Comparison of ENCODE assay signal across 10 mouse cellular contexts in the genomic region with DNA sequence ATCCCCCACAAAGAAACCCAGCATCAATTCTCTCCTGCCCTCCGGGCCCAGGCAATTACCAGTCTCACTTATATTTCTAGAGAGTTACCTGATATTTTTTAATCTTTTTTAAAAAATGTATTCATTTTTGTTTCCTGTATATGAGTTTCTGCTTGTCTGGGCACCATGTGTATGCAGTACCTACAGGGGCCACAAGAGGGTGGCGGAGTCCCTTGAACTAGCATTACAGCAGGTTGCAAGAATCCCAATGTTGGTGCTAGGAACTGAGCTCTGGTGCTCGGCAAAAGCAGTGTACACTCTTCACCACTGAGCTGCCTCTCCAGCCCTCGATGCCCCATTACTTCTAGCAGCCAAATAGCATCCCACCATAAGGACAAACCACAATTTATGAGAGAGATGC. TPM values are rescaled to one million over a fixed set of nuclear protein-coding genes. Genes with fewer than 3 reads are reported as not detected.
A peak's percentile ranks its signal among the peaks of the same experiment; 100 is the strongest.
DNase-seq lines count a peak whose midpoint lies in the region; ATAC-seq and TF ChIP-seq lines count a peak whose summit lies in the region.
"Had no signal": no experiment of that assay in that cellular context is flagged by ENCODE, and none has a peak within 500 bp of the region (broad histone marks: within the 10 kb centered on the region; RNA-seq: fewer than 3 reads in every experiment).

No protein-coding gene starts in this region.

- H3K36me3 ChIP-seq in heart, postnatal 0 days (replicated peaks; ENCODE audit: control insufficient read depth, insufficient read depth, low read length) = no peaks in the 10 kb centered on the region
- H3K36me3 ChIP-seq in lung, postnatal 0 days (ENCODE audit: insufficient read depth, low read length) = no peaks in the 10 kb centered on the region
- no peaks in the 10 kb centered on the region for H3K36me3 ChIP-seq in forebrain, embryonic 13.5 days (ENCODE audit: poor library complexity, severe bottlenecking)
- H3K36me3 ChIP-seq: heart, embryonic 15.5 days had no signal

- no peak for TF ChIP-seq EP300 in heart, postnatal 0 days (IDR thresholded peaks at IDR 0.05; ENCODE audit: low read depth)
- no peak for TF ChIP-seq EP300 in lung, postnatal 0 days (IDR thresholded peaks at IDR 0.05)

- peak; percentile 42 for TF ChIP-seq CTCF in heart, postnatal 0 days (IDR thresholded peaks at IDR 0.05; ENCODE audit: low read depth)
- TF ChIP-seq CTCF in lung, postnatal 0 days (IDR thresholded peaks at IDR 0.05) = peak; percentile 66

- H3K9ac ChIP-seq in heart, postnatal 0 days (replicated peaks; ENCODE audit: low read depth, low read length) = no peak overlapping the region
- no peak overlapping the region for H3K9ac ChIP-seq in lung, postnatal 0 days (replicated peaks; ENCODE audit: low read depth)
- H3K9ac ChIP-seq in forebrain, embryonic 13.5 days = no peak overlapping the region
- H3K9ac ChIP-seq: heart, embryonic 15.5 days had no signal

- no peak for DNase-seq in heart, postnatal 0 days (ENCODE audit: low spot score)
- DNase-seq in heart, adult 11 months = no peak
- DNase-seq in lung, postnatal 0 days (ENCODE audit: low spot score) = no peak
- no peak for DNase-seq in lung, postnatal 25 days (ENCODE audit: low spot score)
- DNase-seq in c-Kit-positive CD71-positive TER-119-positive erythroid progenitor cells, embryonic 14.5 days (ENCODE audit: low spot score) = peak; percentile 8
- peak; percentile 34 for DNase-seq in thymus, postnatal 25 days
- no peak for DNase-seq in adrenal gland, adult 18-20 months (ENCODE audit: low spot score in 2 of 2)
- DNase-seq: midbrain, embryonic 14.5 days had no signal

- H3K4me2 ChIP-seq in heart, postnatal 0 days (ENCODE audit: low read depth, low read length) = no peak overlapping the region
- no peak overlapping the region for H3K4me2 ChIP-seq in lung, postnatal 0 days (replicated peaks; ENCODE audit: low read depth, low read length)
- no peak overlapping the region for H3K4me2 ChIP-seq in forebrain, embryonic 13.5 days
- H3K4me2 ChIP-seq: heart, embryonic 15.5 days had no signal

- no peaks in the 10 kb centered on the region for H3K27me3 ChIP-seq in heart, postnatal 0 days (ENCODE audit: control insufficient read depth, insufficient read depth, low read length)
- H3K27me3 ChIP-seq in lung, postnatal 0 days (replicated peaks; ENCODE audit: insufficient read depth, low read length) = no peaks in the 10 kb centered on the region
- no peaks in the 10 kb centered on the region for H3K27me3 ChIP-seq in forebrain, embryonic 13.5 days
- H3K27me3 ChIP-seq: heart, embryonic 15.5 days had no signal

- no peak overlapping the region for H3K27ac ChIP-seq in heart, postnatal 0 days (ENCODE audit: low read depth)
- no peak overlapping the region for H3K27ac ChIP-seq in lung, postnatal 0 days (ENCODE audit: low read length)
- H3K27ac ChIP-seq in forebrain, embryonic 13.5 days = no peak overlapping the region
- H3K27ac ChIP-seq: heart, embryonic 15.5 days had no signal

- peaks cover 6% of the 10 kb centered on the region; the same call in 1 of the 2 replicates for H3K4me1 ChIP-seq in heart, postnatal 0 days (ENCODE audit: control insufficient read depth, insufficient read depth)
- no peaks in the 10 kb centered on the region for H3K4me1 ChIP-seq in lung, postnatal 0 days (ENCODE audit: insufficient read depth, low read depth, low read length)
- H3K4me1 ChIP-seq in forebrain, embryonic 13.5 days = no peaks in the 10 kb centered on the region

- 95% methylated on average over 4 of the region's 4 CpGs for WGBS in heart, postnatal 0 days
- 92% methylated on average over 4 of the region's 4 CpGs for WGBS in lung, postnatal 0 days
- 97% methylated on average over 4 of the region's 4 CpGs for WGBS in forebrain, embryonic 13.5 days

- H3K9me3 ChIP-seq in heart, postnatal 0 days (replicated peaks; ENCODE audit: control insufficient read depth, low read length) = 0 out of 2 replicates have a peak, but pooled peaks cover 4% of the 10 kb centered on the region
- H3K9me3 ChIP-seq in lung, postnatal 0 days (ENCODE audit: low read length) = no peaks in the 10 kb centered on the region
- H3K9me3 ChIP-seq in forebrain, embryonic 13.5 days (replicated peaks) = peaks cover 4% of the 10 kb centered on the region; the same call in 1 of the 2 replicates
- H3K9me3 ChIP-seq: heart, embryonic 15.5 days had no signal

- no peak for ATAC-seq in heart, postnatal 0 days (ENCODE audit: insufficient read depth, low read depth)
- no peak for ATAC-seq in lung, postnatal 0 days
- no peak for ATAC-seq in forebrain, embryonic 13.5 days

- no peak overlapping the region for H3K4me3 ChIP-seq in heart, postnatal 0 days (ENCODE audit: low read depth, low read length)
- no peak overlapping the region for H3K4me3 ChIP-seq in lung, postnatal 0 days (ENCODE audit: low read depth, low read length)
- no peak overlapping the region for H3K4me3 ChIP-seq in forebrain, embryonic 13.5 days
- H3K4me3 ChIP-seq: heart, embryonic 15.5 days had no signal

RNA-seq across cellular contexts. Expression of gene Tjp2, which starts 30.6 kb away (rescaled TPM):
- total RNA-seq in heart, postnatal 0 days (2014; rRNA removed; ENCODE audit: low replicate concordance) = 15.7 and 25.2 TPM in 2 replicates
- polyA plus RNA-seq in heart, postnatal 0 days (2015; fragmentation: Nextera tagmentation; extraction: Ambion mirVana) = 12.5 and 13.0 TPM in 2 replicates
- 37.8 and 48.3 TPM in 2 replicates for polyA plus RNA-seq in lung, postnatal 0 days (2015; fragmentation: Nextera tagmentation; extraction: Ambion mirVana)
- total RNA-seq in adrenal gland, adult 18-20 months (2021) = 10 to 100 TPM in 1 of 2 experiments, 1 to 10 TPM in 1; 6.3 to 10.5 TPM
- 14.3 and 14.7 TPM in 2 replicates for polyA plus RNA-seq in forebrain, embryonic 13.5 days (2015; fragmentation: Nextera tagmentation; extraction: Ambion mirVana)

Comparison
In these comparisons a context has a peak if more than half of its experiments do, and no peak if none do; other contexts are left out.
1. DNase-seq: peak in c-Kit-positive CD71-positive TER-119-positive erythroid progenitor cells, embryonic 14.5 days (single experiment) and thymus, postnatal 25 days (single experiment); none in heart, postnatal 0 days (single experiment), heart, adult 11 months (single experiment), lung, postnatal 0 days (single experiment), lung, postnatal 25 days (single experiment) and adrenal gland, adult 18-20 months (0 of 2).